Mouse (Mus musculus) ES-Bruce4 (cell line): ENCODE measurements around the gene Dusp22. TPM values are rescaled to one million over a fixed set of nuclear protein-coding genes. Genes with fewer than 3 reads are reported as not detected.

ENCODE experiments used
- H3K27ac ChIP-seq: 2 replicates; pipeline ENCODE4 v1.5.1; 2012; ENCODE audit warnings: low read length, inconsistent platforms; ENCODE audit not compliant: insufficient read depth
- H3K27me3 ChIP-seq: 2 replicates; pipeline ENCODE4 v1.6.1; 2012; ENCODE audit warnings: mild to moderate bottlenecking, low read length, inconsistent platforms; ENCODE audit not compliant: control insufficient read depth, poor library complexity, insufficient read depth, severe bottlenecking
- H3K36me3 ChIP-seq: 2 replicates; pipeline ENCODE4 v1.6.1; 2012; ENCODE audit warnings: inconsistent platforms, mild to moderate bottlenecking, low read length, moderate library complexity; ENCODE audit not compliant: control insufficient read depth, poor library complexity, insufficient read depth, severe bottlenecking
- H3K4me1 ChIP-seq: one replicate; pipeline ENCODE4 v1.8.1; 2011; ENCODE audit warnings: low read length; ENCODE audit not compliant: control insufficient read depth, insufficient read depth
- H3K4me3 ChIP-seq: 2 replicates; pipeline ENCODE4 v1.5.1; 2011; ENCODE audit warnings: low read depth, mild to moderate bottlenecking, low read length
- H3K9ac ChIP-seq: 2 replicates; pipeline ENCODE4 v1.6.1; 2012; ENCODE audit warnings: low read depth, mild to moderate bottlenecking, inconsistent platforms; ENCODE audit not compliant: poor library complexity, severe bottlenecking
- H3K9me3 ChIP-seq: replicated peaks from 2 replicates; pipeline ENCODE4 v1.6.1; 2012; ENCODE audit warnings: mild to moderate bottlenecking, low read length, inconsistent platforms; ENCODE audit not compliant: control insufficient read depth, poor library complexity, insufficient read depth, severe bottlenecking
- CTCF ChIP-seq: IDR thresholded peaks from one replicate; pipeline ENCODE4 v1.8.1; 2011; ENCODE audit warnings: low read depth, low read length
- EP300 ChIP-seq: IDR thresholded peaks from 2 replicates; pipeline ENCODE4 v1.6.1; 2011; ENCODE audit warnings: low read depth, low read length; ENCODE audit not compliant: insufficient read depth
- POLR2A ChIP-seq: IDR thresholded peaks from one replicate; pipeline ENCODE4 v1.8.1; 2011; ENCODE audit warnings: low read length; ENCODE audit not compliant: insufficient read depth
- polyA plus RNA-seq: library from polyadenylated mRNA; stranded (reverse); fragments of >200 nt; gene quantifications from 2 replicates; pipeline ENCODE4 v1.2.4, GENCODE M21; 2011; ENCODE audit warnings: low read depth; ENCODE audit not compliant: missing spikeins, insufficient read depth, insufficient read length

Gene Dusp22
- polyA plus RNA-seq, 1 experiment, result 13.1 TPM

- H3K9ac ChIP-seq, result no peak overlapping the region
- no peak overlapping the region for H3K4me3 ChIP-seq
- no peaks in the 10 kb centered on the region for H3K9me3 ChIP-seq
- no peaks in the 10 kb centered on the region for H3K4me1 ChIP-seq
- no peaks in the 10 kb centered on the region for H3K36me3 ChIP-seq
- no peak overlapping the region for H3K27ac ChIP-seq
- no peaks in the 10 kb centered on the region for H3K27me3 ChIP-seq
- TF ChIP-seq CTCF, result no peak
- TF ChIP-seq POLR2A, result no peak
- TF ChIP-seq EP300, result no peak
Observed at GRCm38 (mm10) chr13:30738310-30738840, 78.6 kb downstream of the Dusp22 start.

DNA sequence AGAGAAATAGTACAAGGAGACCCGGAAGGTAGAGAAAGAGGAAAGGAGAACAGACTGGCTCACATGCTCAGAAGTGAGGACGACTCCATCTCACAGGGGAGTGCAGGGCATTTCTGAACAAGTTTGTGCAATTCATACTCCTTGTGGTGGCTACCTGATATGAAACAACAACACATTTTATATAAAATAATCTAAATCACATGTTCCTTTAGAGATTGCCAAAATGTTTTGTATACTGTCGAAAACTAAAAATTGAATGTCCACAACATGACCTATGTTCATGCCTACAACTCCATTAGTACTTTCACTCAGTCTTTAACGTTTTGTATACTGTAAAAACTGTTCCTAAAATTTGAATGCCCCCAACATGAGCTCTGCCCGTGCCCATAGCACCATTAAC is 81.4 kb downstream of the Dusp22 start:
- H3K9ac ChIP-seq, result no peak overlapping the region
- H3K9me3 ChIP-seq, result no peaks in the 10 kb centered on the region
- H3K36me3 ChIP-seq, result no peaks in the 10 kb centered on the region
- no peaks in the 10 kb centered on the region for H3K4me1 ChIP-seq
- TF ChIP-seq CTCF (no peak), POLR2A (no peak), EP300 (no peak)
- H3K4me3 ChIP-seq, result no peak overlapping the region
- no peak overlapping the region for H3K27ac ChIP-seq
- H3K27me3 ChIP-seq, result no peaks in the 10 kb centered on the region

DNA sequence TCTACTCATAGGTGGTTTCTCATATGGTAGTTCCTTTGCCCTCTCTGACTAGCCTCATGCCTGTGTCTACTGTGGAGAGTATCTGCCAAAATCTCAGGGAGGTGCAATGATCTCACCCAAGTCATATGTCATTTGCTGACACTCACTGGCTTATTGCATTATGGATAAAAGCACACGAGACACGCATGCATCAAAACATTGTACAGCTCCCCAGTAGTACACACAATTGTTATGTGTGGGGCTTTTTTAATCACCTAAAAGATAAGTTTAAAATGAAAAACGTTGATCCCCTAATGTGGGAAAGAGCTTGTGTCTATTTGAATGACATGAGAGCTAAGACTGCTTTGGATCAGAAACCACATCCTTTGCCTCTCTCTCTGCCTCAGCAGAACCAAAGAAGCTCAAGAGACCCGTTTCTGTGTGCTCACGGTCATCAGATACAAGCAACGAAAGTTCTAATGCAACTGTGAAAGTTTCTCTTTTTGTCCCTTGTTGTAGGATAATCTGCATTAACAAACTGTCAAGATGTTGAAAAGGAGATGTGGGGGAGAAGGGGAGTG is 82.7 kb downstream of the Dusp22 start:
- Histone ChIP-seq H3K4me1 (no peaks in the 10 kb centered on the region), H3K36me3 (no peaks in the 10 kb centered on the region), H3K27me3 (no peaks in the 10 kb centered on the region), H3K9ac (no peak overlapping the region), H3K4me3 (no peak overlapping the region), H3K27ac (no peak overlapping the region), H3K9me3 (no peaks in the 10 kb centered on the region)
- TF ChIP-seq EP300 (no peak), POLR2A (no peak), CTCF (no peak)

- TF ChIP-seq EP300, result no peak
- no peak for TF ChIP-seq CTCF
- no peak for TF ChIP-seq POLR2A
- Histone ChIP-seq H3K36me3 (no peaks in the 10 kb centered on the region), H3K4me1 (no peaks in the 10 kb centered on the region), H3K9ac (no peak overlapping the region), H3K9me3 (no peaks in the 10 kb centered on the region), H3K27me3 (no peaks in the 10 kb centered on the region), H3K27ac (no peak overlapping the region), H3K4me3 (no peak overlapping the region)
Observed at GRCm38 (mm10) chr13:30745121-30745520, 85.3 kb downstream of the Dusp22 start.

GRCm38 (mm10) chr13:30747068-30747467 is 87.3 kb downstream of the Dusp22 start:
- Histone ChIP-seq H3K27ac (no peak overlapping the region), H3K36me3 (no peaks in the 10 kb centered on the region), H3K4me1 (no peaks in the 10 kb centered on the region), H3K27me3 (peaks cover 4% of the 10 kb centered on the region; the same call in 1 of the 2 replicates), H3K9ac (no peak overlapping the region), H3K9me3 (no peaks in the 10 kb centered on the region), H3K4me3 (no peak overlapping the region)
- no peak for TF ChIP-seq EP300
- TF ChIP-seq POLR2A, result no peak
- no peak for TF ChIP-seq CTCF

DNA sequence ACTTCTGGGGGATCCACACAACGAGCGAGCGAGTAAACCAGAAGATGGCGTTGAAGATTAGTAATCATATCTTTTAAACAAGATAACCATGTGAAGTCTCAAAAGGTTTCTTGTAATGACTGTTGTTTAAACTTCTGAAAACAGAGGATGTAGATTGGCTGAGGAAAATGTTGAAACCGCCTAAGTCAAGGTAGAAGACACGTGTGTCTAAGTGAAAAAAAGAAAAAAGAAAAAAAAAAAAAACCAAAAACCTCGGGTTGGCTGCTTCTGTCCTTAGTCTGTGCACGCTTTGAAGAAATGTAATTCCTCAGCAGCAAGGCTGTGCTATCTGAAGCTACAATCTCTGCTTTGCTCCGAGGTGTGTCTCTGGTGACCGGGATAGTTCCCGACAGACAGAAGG is 87.7 kb downstream of the Dusp22 start:
- peaks cover 4% of the 10 kb centered on the region; the same call in 1 of the 2 replicates for H3K27me3 ChIP-seq
- H3K36me3 ChIP-seq, result no peaks in the 10 kb centered on the region
- no peak overlapping the region for H3K9ac ChIP-seq
- H3K9me3 ChIP-seq, result no peaks in the 10 kb centered on the region
- no peak overlapping the region for H3K4me3 ChIP-seq
- TF ChIP-seq EP300 (no peak), CTCF (no peak), POLR2A (no peak)
- H3K27ac ChIP-seq, result no peak overlapping the region
- H3K4me1 ChIP-seq, result no peaks in the 10 kb centered on the region
